Mouse (Mus musculus) hematopoietic stem cell, adult 5-6 weeks (primary cell): ENCODE data around the gene Hkdc1. TPM values are rescaled to one million over a fixed set of nuclear protein-coding genes. Genes with fewer than 3 reads are reported as not detected.

ENCODE experiments used
- ATAC-seq, 2 experiments: fragments of 125-278 bp in 1 of 2; replicated peaks in 1 of 2; 2 replicates each; pipeline ENCODE4 v1.8.0; 2016 to 2017; ENCODE audit warnings: inconsistent platforms in 2 of 2, mild to moderate bottlenecking in 2 of 2, moderate number of reproducible peaks in 2 of 2, low read depth in 1 of 2, moderate TSS enrichment in 1 of 2; ENCODE audit not compliant: low FRiP score in 2 of 2, poor library complexity in 2 of 2, severe bottlenecking in 2 of 2, insufficient read depth in 1 of 2, low TSS enrichment in 1 of 2
- total RNA-seq: library from RNA; stranded (forward); fragments of 172-1452, 232-1000 nt; gene quantifications from 2 replicates; pipeline ENCODE4 v1.2.3, GENCODE M21; 2017

Hkdc1 gene
- total RNA-seq, 1 experiment from 2014 or later = not detected

- ATAC-seq = peak; percentile 83 to 92
Observed at GRCm38 (mm10) chr10:62410943-62411342, 11.3 kb downstream of the Hkdc1 start.

GRCm38 (mm10) chr10:62404901-62405300 lies 17.4 kb downstream of the Hkdc1 start:
- no peak for ATAC-seq

GRCm38 (mm10) chr10:62401641-62402111 lies 20.6 kb downstream of the Hkdc1 start:
- no peak for ATAC-seq

- ATAC-seq = no peak
Observed at GRCm38 (mm10) chr10:62383011-62383410, 39.3 kb downstream of the Hkdc1 start.

- no peak for ATAC-seq
Observed at GRCm38 (mm10) chr10:62380936-62381335, 41.4 kb downstream of the Hkdc1 start.

DNA sequence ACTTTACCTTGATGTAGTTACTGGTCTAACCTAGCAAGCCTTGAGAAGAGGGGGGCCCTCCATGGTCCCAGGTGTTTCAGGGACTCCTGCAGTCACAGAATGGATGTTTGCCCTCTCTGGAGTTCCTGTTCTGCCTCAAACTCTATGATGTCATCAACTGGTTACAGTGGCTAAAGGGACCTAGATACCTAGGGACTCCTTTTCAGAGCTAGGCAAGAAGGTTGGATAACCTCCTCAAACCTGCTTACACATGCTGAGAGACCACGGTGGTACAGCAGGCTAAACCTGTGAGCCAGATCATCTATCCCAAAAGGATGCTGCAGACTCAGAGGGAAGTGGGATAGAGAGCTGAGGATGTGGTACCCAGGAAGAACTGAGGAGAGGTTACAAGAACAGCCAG lies 42.5 kb downstream of the Hkdc1 start, which contains the start of gene Hk1:
Hk1 (minus strand) TSS at position 101 of the 400 bp plus-strand sequence.
- no peak for ATAC-seq

GRCm38 (mm10) chr10:62358827-62359226 lies 63.5 kb downstream of the Hkdc1 start:
- ATAC-seq = no peak; a peak in 1 of 4 replicates

- ATAC-seq = no peak
Observed at GRCm38 (mm10) chr10:62356105-62356730, 66.1 kb downstream of the Hkdc1 start.

DNA sequence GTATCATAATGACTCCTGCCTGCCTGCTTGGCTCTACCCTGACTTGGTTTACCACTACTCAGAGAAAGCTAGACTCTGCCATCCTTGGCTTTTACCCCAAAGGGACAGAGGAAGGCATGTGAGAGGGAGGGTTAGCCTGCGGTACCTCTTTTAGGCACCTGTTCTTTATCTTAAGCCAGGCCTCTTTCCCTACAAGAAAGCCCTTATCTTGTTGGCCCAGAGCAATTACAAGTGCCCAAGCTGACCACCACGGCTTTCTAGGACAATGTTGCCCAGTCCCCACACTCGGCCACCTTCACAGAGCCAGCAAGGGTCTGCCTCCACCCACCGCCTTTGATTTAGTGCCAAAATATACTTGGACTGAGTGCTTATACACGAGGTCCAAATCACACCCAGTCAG lies 77.1 kb downstream of the Hkdc1 start:
- no peak for ATAC-seq

DNA sequence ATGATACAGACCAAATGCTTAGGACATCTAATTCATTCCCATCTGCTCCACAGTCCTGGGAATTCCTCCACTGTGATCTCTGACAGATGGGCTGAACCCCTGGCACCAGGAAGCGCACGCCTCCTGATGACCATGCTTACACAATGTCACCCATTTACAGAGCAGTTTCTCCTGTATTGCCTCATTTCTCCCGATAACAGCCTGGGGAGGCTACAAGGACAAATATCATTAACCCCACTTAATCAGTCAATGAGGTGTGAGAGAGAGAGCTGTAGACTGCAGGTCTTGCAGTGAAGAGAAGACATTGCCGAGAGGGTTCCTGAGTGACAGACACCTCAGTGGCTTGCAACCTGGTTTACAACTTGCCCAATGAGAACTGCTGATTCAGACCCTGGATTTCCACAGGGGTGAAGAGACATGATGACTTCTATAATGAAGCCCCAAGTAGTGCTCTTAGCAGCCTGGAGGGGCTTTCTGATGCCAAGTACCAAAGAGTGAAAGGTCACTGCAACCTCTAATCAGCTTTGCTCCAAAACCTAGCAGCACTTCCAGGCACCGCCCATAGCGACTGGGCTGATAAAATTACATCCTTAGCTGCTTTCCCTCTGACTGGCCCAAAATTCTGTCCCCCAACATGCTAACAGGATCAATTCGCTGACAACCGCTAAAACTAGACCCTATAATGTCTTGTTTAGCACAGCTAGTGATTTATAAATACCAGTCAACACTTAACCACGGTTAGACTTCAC lies 78.1 kb downstream of the Hkdc1 start:
- ATAC-seq = no peak

DNA sequence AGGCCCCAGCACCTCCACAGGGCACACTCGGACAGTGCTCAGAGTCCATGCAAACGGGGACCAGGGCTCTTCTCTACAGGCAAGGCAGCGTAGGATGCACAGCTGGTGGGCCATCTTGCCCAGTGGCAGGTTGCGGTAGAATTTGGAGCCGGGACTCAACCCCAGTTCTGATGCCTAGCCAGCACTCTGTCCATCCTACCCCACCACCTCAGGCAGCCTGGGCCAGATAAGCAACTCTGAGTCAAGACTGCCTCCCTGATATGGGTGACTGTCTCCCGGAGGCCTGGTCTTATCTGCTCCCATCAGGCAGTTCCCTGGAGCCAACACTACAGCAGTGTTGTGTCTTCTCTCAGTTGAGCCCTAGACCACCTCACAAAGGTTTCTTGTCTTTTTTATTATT lies 79.8 kb downstream of the Hkdc1 start:
- ATAC-seq = no peak

DNA sequence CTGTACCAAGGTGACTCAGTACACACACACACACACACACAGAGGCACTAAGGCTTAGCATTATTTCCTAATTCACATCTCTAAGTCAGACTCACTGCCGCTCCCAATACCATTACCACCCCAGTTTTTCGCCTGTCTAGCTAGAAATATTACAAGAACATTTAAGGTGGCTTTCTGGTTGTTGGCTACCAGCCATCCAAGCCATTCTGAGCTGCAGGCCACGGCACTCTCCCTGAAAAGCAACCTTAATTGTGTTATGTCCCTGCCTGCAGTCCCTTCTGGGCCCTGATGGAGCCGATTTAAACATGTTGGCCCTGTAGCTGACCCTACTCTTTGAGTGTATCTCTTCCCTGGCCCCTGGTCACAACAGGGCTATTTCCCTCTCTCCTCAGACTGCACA lies 80.3 kb downstream of the Hkdc1 start:
- no peak for ATAC-seq

DNA sequence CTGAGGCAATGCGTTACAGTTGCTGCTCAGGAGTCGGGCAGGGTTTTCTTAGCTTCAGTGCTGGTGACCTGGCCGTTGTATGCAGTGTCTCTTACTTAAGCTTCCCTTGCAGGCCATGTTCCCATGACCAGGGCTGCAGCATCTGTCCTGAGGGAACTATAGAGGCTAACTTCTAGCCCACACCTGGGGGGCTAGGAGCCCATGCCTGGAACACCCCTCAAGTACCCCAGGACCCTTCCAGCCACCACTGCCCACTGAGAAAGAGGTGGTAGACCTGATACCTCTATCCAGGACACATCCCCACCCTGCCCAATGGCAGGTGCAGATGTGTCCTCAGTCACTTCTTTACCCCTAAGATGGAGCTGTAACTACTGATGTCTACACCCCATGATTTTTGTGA lies 81.3 kb downstream of the Hkdc1 start:
- no peak for ATAC-seq

GRCm38 (mm10) chr10:62340095-62340731 lies 82.1 kb downstream of the Hkdc1 start:
- ATAC-seq = peak; percentile 85 to 88

GRCm38 (mm10) chr10:62339211-62340094 lies 82.8 kb downstream of the Hkdc1 start:
- ATAC-seq = peak; percentile 24 to 44; a peak in 3 of 4 replicates

- ATAC-seq = no peak
Observed at GRCm38 (mm10) chr10:62338626-62339025, 83.7 kb downstream of the Hkdc1 start.

GRCm38 (mm10) chr10:62338176-62338575 lies 84.1 kb downstream of the Hkdc1 start:
- ATAC-seq = no peak
